Mouse (Mus musculus): ENCODE measurements around the gene Pnkp. TPM values are rescaled to one million over a fixed set of nuclear protein-coding genes. Genes with fewer than 3 reads are reported as not detected.

Pnkp gene
- polyA plus RNA-seq, 3 experiments from 2014 or later = 43.2 to 49.7 (median 46.8) TPM

Other genes starting within 250 kb of the Pnkp start
- not detected for gene Myh14, start 186.3 kb upstream of the Pnkp start, polyA plus RNA-seq (2017; shearing (Covaris generic))
- gene Izumo2, start 148.4 kb upstream of the Pnkp start, polyA plus RNA-seq (2017; shearing (Covaris generic)) = not detected
- 10 to 100 TPM; 66.6 to 71.2 (median 69.7) TPM for gene Vrk3, start 108.7 kb upstream of the Pnkp start, polyA plus RNA-seq (2017; shearing (Covaris generic))
- gene Zfp473, start 106.1 kb upstream of the Pnkp start, polyA plus RNA-seq (2017; shearing (Covaris generic)) = 1 to 10 TPM in 1 of 3 experiments, under 1 TPM in 2; 0.16 to 2.1 (median 0.93) TPM
- gene Nup62, start 41.1 kb upstream of the Pnkp start, polyA plus RNA-seq (2017; shearing (Covaris generic)) = 10 to 100 TPM; 30.8 to 60.2 (median 32.2) TPM
- gene Il4i1, start 40.8 kb upstream of the Pnkp start, polyA plus RNA-seq (2017; shearing (Covaris generic)) = 1 to 10 TPM; 1.9 to 4.2 (median 2.1) TPM
- under 1 TPM in 1 of 3 experiments, not detected in 2; 0.41 TPM for gene Atf5, start 40.5 kb upstream of the Pnkp start, polyA plus RNA-seq (2017; shearing (Covaris generic))
- gene Akt1s1, start 8.1 kb upstream of the Pnkp start, polyA plus RNA-seq (2017; shearing (Covaris generic)) = 1 to 10 TPM; 1.1 to 4.5 (median 3.7) TPM
- 10 to 100 TPM; 43.9 to 66.0 (median 60.6) TPM for gene Tbc1d17, start 8.1 kb upstream of the Pnkp start, polyA plus RNA-seq (2017; shearing (Covaris generic))
- 1 to 10 TPM; 1.9 to 5.6 (median 3.2) TPM for gene Ptov1, start 12.6 kb downstream of the Pnkp start, polyA plus RNA-seq (2017; shearing (Covaris generic))
- gene Med25, start 35.6 kb downstream of the Pnkp start, polyA plus RNA-seq (2017; shearing (Covaris generic)) = 10 to 100 TPM in 2 of 3 experiments, 1 to 10 TPM in 1; 7.1 to 14.1 (median 11.1) TPM
- 10 to 100 TPM in 2 of 3 experiments, 1 to 10 TPM in 1; 8.0 to 15.3 (median 11.0) TPM for gene Fuz, start 38.9 kb downstream of the Pnkp start, polyA plus RNA-seq (2017; shearing (Covaris generic))
- 10 to 100 TPM in 1 of 3 experiments, 1 to 10 TPM in 2; 6.1 to 12.1 (median 7.1) TPM for gene Ap2a1, start 72.4 kb downstream of the Pnkp start, polyA plus RNA-seq (2017; shearing (Covaris generic))
- not detected for gene Tsks, start 86.1 kb downstream of the Pnkp start, polyA plus RNA-seq (2017; shearing (Covaris generic))
- gene Cpt1c, start 117.7 kb downstream of the Pnkp start, polyA plus RNA-seq (2017; shearing (Covaris generic)) = 1 to 10 TPM in 2 of 3 experiments, under 1 TPM in 1; 0.23 to 1.9 (median 1.5) TPM
- gene Prmt1, start 129.4 kb downstream of the Pnkp start, polyA plus RNA-seq (2017; shearing (Covaris generic)) = 10 to 100 TPM; 37.3 to 84.6 (median 70.6) TPM
- 100 to 1,000 TPM in 2 of 3 experiments, 10 to 100 TPM in 1; 83.6 to 119 (median 115) TPM for gene Irf3, start 140.5 kb downstream of the Pnkp start, polyA plus RNA-seq (2017; shearing (Covaris generic))
- gene Bcl2l12, start 141.6 kb downstream of the Pnkp start, polyA plus RNA-seq (2017; shearing (Covaris generic)) = 10 to 100 TPM; 21.0 to 29.3 (median 26.6) TPM
- 1 to 10 TPM; 7.4 to 8.9 (median 8.7) TPM for gene Scaf1, start 159.2 kb downstream of the Pnkp start, polyA plus RNA-seq (2017; shearing (Covaris generic))
- gene Rras, start 160.8 kb downstream of the Pnkp start, polyA plus RNA-seq (2017; shearing (Covaris generic)) = 1 to 10 TPM; 3.2 to 6.5 (median 5.1) TPM
- 10 to 100 TPM in 1 of 3 experiments, 1 to 10 TPM in 2; 5.0 to 12.9 (median 9.8) TPM for gene Prr12, start 195.7 kb downstream of the Pnkp start, polyA plus RNA-seq (2017; shearing (Covaris generic))
- 100 to 1,000 TPM; 129 to 164 (median 158) TPM for gene Nosip, start 205.3 kb downstream of the Pnkp start, polyA plus RNA-seq (2017; shearing (Covaris generic))
- gene Prrg2, start 205.5 kb downstream of the Pnkp start, polyA plus RNA-seq (2017; shearing (Covaris generic)) = 1 to 10 TPM; 2.0 to 2.3 (median 2.1) TPM
- gene Rcn3, start 235.1 kb downstream of the Pnkp start, polyA plus RNA-seq (2017; shearing (Covaris generic)) = 1 to 10 TPM; 1.7 to 6.5 (median 5.7) TPM
- 1 to 10 TPM in 2 of 3 experiments, under 1 TPM in 1; 0.81 to 3.0 (median 1.8) TPM for gene Fcgrt, start 246.7 kb downstream of the Pnkp start, polyA plus RNA-seq (2017; shearing (Covaris generic))